Mouse (Mus musculus) CH12F3 (cell line): ENCODE data around the gene Zfp1.
"Not testable (repeated sequence)": the region's sequence is repeated elsewhere in the genome, so short reads cannot be mapped to it uniquely, and the experiment has no call there.

ENCODE experiments used
- in situ Hi-C: fragments of 300-500 bp; cut with MboI; formaldehyde crosslinking; loops from 2 replicates; pipeline ENCODE4 v1.14.3; 2020; ENCODE audit warnings: low sequenced_read_pairs

Zfp1 gene

GRCm38 (mm10) chr8:111624853-111625221 lies 18.4 kb upstream of the Zfp1 start:
- in situ Hi-C loops: no loop called here

DNA sequence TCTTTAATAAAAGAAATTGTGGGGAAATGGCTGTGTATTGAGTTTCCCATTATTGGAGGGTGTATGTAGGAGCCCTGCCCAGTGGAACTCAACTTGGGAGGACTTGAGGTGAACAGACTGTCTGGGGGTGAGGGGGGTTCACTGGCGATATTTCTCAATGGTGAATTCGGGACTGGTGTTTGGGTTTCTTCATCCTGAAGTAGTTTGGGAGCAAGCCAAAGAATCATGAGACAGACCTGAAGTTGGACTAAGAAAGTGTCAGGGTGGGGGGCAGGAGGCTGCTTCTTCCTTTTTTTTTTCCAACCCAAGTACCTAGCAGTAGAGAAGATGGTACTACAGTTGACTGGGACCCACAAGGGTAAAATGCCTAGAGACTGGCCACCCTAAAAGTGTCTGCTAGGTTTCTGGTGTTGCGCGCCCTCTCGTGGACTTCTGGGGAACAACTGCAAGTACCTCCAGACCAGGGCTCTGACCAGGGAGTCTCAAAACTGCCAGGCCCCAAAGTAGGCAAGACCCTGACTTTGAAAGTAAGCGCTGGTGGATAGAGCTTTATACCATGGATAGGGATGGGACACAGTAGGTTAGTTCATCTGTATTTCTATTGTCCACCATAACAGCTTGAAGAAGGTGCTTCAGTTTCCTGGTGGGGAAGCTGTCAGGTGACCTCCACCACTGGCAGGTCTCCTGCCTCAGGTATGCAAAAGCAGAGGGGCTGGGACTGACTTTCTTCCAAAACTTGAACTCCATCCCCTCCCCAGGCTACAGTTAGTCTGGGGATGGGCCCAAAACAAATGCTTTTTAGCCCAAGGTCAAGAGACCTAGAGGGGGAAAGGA lies 17.3 kb upstream of the Zfp1 start:
- in situ Hi-C loops: no loop called here

DNA sequence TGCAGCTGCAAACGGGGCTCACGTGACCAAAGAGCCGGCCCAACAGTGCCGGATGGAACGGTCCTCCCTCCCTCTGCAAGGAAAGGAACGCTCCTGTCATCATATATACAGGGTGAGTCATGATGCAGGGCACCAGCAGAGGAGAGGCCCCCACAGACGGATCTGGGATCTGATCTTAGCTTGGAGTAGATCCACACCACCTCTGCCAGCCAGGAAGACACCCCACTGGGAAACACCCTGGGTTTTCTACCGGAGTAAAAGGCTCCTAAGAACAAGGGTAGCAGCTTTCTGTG lies 16.7 kb upstream of the Zfp1 start:
- in situ Hi-C loops: no loop called here

DNA sequence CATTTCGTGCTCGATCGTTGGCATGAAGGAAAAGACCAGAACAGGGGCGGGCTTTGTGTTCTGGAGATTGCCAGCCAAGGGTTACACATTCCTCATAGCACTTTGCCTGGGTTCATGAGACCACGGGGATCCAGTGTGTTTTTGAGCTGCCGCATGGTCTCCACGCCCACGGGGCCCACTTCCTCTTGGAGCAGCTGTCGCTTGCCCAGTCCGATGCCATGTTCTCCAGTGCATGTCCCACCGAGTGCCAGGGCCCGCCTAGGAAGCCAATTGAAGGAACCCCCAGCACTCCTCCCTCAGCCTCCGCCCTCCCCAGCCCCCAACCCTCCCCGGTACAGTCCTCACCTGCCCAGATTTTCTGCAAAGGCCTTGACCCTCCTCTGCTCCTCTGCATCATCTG lies 16.3 kb upstream of the Zfp1 start:
- in situ Hi-C loops: no loop called here

DNA sequence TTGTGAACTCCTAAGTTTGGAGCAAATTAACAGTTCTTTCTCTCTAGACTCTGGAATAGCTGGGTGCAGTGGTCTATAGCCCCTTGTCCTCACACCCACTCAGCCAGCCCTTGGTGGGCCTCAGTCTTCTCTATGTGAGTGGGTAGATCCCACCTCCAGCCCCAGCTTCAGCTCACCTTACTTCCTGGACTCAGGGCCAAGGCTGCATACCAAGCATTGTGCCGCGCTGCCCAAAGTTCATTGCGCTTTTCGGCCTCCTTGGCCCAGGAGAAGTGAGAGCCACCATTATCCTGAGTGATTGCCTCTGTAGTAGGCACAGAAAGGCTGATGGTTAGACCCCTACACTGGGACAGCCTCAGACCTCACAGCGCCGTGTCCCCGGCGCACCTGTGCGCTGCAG lies 15.3 kb upstream of the Zfp1 start:
- in situ Hi-C loops: no loop called here

GRCm38 (mm10) chr8:111628401-111628800 lies 14.8 kb upstream of the Zfp1 start:
- in situ Hi-C loops: no loop called here

- in situ Hi-C loops: no loop called here
Measured at GRCm38 (mm10) chr8:111628894-111629501, 14.2 kb upstream of the Zfp1 start.

- in situ Hi-C loops: no loop called here
Measured at GRCm38 (mm10) chr8:111630105-111630521, 13.1 kb upstream of the Zfp1 start, which contains the start of gene Ldhd. Gene Ldhd, minus strand, starts transcription at chr8:111630374.

DNA sequence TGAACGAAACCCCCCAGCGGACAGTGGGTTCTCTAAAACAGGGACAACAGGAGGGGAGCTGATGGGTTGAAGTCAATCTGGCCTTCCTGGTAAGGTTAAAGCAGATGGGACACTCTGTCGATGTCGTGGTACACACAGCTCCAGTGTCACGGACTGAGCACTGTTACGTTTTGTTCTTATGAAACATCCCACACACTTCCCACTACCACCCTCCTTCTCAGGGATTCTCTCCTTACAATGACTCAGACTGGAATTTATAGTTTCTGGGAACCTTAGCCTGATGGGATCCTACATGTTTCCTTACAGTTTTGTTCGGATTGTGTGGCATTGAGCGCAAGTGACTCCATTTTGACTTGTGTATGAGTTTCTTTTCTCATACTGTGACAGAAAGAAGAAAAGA lies 11.6 kb upstream of the Zfp1 start:
- in situ Hi-C loops: no loop called here

GRCm38 (mm10) chr8:111632976-111633375 lies 10.2 kb upstream of the Zfp1 start:
- in situ Hi-C loops: no loop called here

DNA sequence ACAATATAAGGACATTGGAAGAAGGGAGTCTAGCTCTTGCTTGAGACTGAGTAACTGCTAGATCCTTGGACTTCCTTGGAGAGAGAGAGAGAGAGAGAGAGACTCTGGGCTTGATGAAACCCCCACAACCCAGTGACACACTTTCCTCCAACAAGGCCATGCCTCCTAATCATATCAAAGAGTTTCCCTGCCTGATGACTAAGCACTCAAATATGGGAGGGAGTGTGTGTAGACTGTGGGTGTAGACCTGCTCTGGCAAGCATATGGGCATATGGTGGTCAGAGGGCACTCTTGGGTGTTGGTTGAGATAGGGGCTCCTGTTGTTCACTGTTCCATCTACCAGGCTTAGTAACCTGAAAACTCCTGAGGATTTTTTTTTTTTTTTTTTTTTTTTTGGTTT lies 5.1 kb upstream of the Zfp1 start:
- in situ Hi-C loops: no loop called here

GRCm38 (mm10) chr8:111641064-111641463 lies 2.1 kb upstream of the Zfp1 start:
- in situ Hi-C loops: no loop called here

- in situ Hi-C loops: no loop called here
Measured at GRCm38 (mm10) chr8:111642496-111642895, 705 bp upstream of the Zfp1 start.

DNA sequence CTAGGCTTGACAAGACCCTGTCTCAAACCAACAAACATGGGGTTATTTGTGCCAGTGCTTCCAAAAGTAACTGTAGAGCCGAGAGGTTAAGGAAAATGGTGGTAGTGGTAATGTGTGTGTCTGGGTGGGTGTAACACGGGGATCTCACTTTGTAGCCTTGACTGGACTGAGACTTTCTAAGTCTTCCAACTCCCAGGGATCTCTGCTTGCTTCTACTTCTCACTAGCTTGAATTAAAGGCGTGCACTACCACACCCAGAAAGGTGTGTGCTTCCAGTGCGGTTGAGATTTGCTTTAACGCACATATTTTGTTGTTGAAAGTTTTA lies 300 bp upstream of the Zfp1 start:
- in situ Hi-C loops: no loop called here

- in situ Hi-C loops: not testable (repeated sequence)
Measured at GRCm38 (mm10) chr8:111644286-111645051, 1.3 kb downstream of the Zfp1 start.

DNA sequence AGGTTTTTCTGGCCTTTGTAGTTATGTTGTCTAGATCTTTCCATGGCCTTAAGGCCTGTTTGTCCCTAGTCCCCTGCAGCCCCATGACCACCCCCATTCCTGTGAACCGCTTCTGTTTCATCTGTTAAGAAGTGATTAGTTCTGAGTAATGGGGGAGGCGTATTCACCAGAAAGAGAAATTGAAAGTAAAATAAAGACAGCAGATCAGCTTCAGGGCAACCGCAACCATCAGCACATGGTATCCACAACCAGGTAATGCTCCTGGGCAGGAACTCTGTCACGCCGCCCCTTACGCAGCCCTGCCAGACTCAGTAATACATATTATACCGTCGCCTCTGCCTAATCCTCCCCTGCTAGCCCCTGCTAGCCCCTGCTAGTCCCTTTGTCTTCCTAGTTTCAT lies 2.5 kb downstream of the Zfp1 start:
- in situ Hi-C loops: no loop called here

- in situ Hi-C loops: no loop called here
Measured at GRCm38 (mm10) chr8:111648834-111649233, 5.6 kb downstream of the Zfp1 start.

DNA sequence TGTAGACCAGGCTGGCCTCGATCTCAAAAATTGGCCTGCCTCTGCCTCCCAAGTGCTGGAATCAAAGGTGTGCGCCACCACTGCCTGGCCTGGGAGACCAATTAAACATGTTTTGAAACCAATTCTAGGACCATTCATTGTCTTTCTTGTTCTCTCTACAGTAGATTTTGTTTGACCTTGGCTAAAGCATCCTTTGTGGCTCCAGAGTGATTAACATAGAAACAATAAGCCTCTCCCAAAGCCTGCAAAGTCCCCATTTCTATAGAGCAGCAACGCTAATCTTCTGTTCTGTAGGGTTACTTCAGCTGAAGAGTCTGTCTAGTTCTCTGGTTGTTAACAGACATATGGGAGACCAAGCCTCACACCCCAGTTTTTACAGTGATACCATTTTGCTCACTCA lies 7.5 kb downstream of the Zfp1 start:
- in situ Hi-C loops: no loop called here

DNA sequence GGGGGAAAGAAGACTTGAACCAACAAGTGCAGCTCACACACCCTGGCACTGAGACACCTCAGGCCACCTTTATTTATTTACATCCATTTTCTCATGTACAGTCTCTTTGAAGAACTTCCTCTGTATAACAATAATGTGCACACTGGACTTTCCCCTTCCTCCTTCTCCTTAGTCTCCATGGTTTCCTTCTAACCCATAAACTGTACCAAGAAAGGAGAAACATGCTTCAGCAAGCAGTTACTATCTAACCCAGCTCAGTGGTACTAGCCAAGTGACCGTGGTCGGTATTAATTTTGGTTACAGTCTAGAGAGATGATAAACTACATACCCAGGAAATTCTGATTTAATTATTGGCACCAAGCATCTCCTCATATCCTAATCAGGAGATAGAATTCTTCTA lies 10.3 kb downstream of the Zfp1 start:
- in situ Hi-C loops: no loop called here

- in situ Hi-C loops: no loop called here
Measured at GRCm38 (mm10) chr8:111657312-111657854, 14.2 kb downstream of the Zfp1 start.

DNA sequence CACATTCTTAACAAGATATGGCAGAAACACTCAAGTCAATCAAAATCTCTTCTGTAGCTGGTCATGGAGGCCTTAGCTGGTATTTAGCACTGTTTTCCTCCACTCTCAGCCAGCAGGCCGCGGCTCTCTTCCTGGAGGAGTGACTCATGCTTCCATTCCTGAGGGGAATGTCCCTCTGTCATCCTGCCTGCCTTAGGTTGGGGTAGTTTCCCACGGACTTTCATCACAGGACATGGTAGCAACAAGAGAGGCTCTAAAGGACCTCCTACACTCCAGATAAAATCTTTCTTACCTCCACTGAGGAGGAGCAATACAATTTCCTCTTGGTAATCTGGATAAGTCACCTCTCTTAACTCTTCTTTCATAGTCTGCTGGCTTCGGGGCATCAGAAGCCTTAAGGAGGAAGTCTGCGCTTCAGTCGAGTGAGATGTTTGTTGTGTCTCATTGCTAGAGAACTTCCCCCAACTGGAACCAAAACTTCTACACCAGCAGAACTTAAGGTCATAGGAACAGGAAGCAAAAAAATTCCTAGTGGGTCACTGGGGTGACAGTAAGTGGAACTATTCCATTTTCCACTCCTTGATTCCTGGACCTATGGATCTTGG lies 15.7 kb downstream of the Zfp1 start:
- in situ Hi-C loops: no loop called here
